Mouse (Mus musculus) heart, adult 2 months (tissue): Measurements from ENCODE around the gene Atp11a.

ENCODE experiments used
- CTCF ChIP-seq: fragments of 200-600 bp; IDR thresholded peaks from 2 replicates; pipeline ENCODE4 v1.8.1; 2022; ENCODE audit warnings: antibody characterized with exemption, mild to moderate bottlenecking, moderate library complexity
- POLR2A ChIP-seq: fragments of 200-500 bp; IDR thresholded peaks from 2 replicates; pipeline ENCODE4 v1.6.1; 2011; ENCODE audit warnings: mild to moderate bottlenecking, low read depth, low read length, control low read depth; ENCODE audit not compliant: insufficient read depth

- TF ChIP-seq POLR2A (peak; percentile 62), CTCF (no peak)
Observed at GRCm38 (mm10) chr8:12775302-12775975, 18.6 kb downstream of the Atp11a start.
